Mouse (Mus musculus) cerebellum, adult 8-10 months (tissue): Measurements from ENCODE around the gene Gm5890.
"Not testable (repeated sequence)": the region's sequence is repeated elsewhere in the genome, so short reads cannot be mapped to it uniquely, and the experiment has no call there.

ENCODE experiments used
- DNase-seq: peaks from one replicate; pipeline ENCODE4 v3.0.0; 2022

The Gm5890 gene

DNA sequence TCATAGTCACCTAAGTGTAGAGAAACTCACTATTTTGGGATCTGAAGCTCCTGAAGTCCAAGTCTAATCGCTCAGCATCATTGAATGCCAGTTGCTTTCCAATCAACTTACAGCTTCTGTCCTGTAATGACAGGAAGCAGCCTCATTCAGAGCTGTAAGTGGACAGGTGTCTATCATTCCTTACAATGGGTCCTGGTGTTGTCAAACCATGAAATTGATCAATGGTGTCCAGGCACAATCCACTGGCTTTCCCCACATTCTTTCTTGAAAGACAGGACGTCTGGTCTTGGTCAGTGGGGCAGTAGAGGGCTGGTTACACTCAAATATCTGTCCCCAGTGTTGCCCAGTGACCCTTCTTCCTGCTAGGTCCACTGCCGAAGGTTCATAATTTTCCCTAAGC lies at the start of gene Gm5890:
Gene Gm5890 (minus strand): TSS at position 101 of the 400 bp plus-strand sequence.
- not testable (repeated sequence) for DNase-seq

DNA sequence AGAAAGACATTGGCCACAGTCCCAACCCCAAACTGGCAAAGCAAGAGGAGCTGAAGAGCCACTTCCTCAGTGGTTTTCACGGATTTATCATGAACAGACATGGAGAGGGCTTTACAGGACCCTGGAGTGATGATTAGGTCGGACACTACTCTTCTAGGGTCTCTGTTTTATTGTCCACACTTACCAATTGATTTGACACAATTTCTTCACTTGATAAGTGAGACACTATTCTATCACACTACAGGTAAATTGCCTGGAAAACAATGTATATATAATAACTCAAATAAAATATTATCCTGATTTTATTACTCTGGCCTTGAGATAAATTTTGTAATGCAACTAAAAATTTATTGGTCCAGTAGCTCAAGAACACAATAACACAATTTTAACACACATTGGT lies 28.9 kb downstream of the Gm5890 start, which contains the start of gene Gm4498:
Gene Gm4498 (minus strand): TSS at position 101 of the 400 bp plus-strand sequence.
- not testable (repeated sequence) for DNase-seq
